Mouse (Mus musculus): ENCODE measurements around the gene Gli1.

- no peak for TF ChIP-seq CTCF (IDR thresholded peaks at IDR 0.05; ENCODE audit: insufficient read depth, low read depth, low read length)
- no peak for TF ChIP-seq POLR2A (IDR thresholded peaks at IDR 0.05; ENCODE audit: insufficient read depth, low read depth, low read length)
These were observed 41.4 kb downstream of the Gli1 start for GRCm38 (mm10) chr10:127300361-127300760.
